Mouse (Mus musculus): ENCODE measurements around the gene Smarcal1.

Gene Smarcal1

GRCm38 (mm10) chr1:72582947-72583731, at the start of gene Smarcal1:
Gene Smarcal1, plus strand, starts transcription at chr1:72583251.
- peak; percentile 89 for DNase-seq

- DNase-seq = no peak
Observed at GRCm38 (mm10) chr1:72533439-72533838, 49.6 kb upstream of the Smarcal1 start.

- peak; percentile 8 for DNase-seq
Observed at GRCm38 (mm10) chr1:72535725-72536571, 47.1 kb upstream of the Smarcal1 start.

- peak; percentile 83 for DNase-seq
Observed at GRCm38 (mm10) chr1:72536611-72537351, 46.3 kb upstream of the Smarcal1 start, which contains the start of gene March4. Gene March4, minus strand, starts transcription at chr1:72536930.

GRCm38 (mm10) chr1:72538266-72538665, 44.8 kb upstream of the Smarcal1 start:
- DNase-seq = no peak

DNA sequence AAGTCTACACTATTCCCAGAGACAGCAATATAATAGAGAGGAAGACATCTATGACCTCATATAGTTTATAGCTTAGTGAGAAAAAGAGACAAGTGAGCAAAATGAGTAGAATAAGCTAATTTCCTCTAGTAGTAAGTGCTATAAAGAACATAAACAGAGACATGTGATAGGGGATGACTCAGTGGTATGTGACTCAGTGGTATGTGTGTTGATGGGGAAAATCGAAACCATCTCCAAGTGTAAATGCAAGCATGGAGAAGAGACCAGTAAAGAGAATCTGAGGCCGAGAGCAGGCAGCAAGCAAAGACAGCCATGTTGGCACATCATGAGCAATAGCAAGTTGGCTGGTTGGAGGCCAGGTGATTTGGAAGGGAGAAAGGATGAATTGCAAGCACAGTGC, 32.7 kb upstream of the Smarcal1 start:
- DNase-seq = no peak

- DNase-seq = no peak
Observed at GRCm38 (mm10) chr1:72556471-72556870, 26.6 kb upstream of the Smarcal1 start.

DNA sequence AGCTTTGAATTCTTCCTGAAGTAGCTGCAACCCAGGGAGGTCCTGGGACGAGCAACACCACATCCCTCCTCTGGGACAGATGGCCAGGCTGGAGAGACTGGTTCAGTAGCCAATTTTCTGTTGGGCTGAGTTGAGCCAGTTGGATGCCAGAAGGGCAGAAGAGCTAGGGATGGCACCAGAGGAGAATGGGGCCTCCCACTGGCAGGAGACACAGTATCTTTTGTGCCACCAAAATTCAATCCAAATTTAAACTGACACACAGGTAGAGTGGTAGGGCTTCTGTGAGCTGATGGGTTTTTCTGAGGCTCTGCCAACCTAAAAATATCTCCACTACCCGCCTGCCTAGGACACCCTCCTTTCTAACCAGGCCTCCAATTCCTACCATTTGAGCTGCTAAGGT, 24.4 kb upstream of the Smarcal1 start:
- no peak for DNase-seq

- DNase-seq = no peak
Observed at GRCm38 (mm10) chr1:72564334-72564962, 18.6 kb upstream of the Smarcal1 start.

DNA sequence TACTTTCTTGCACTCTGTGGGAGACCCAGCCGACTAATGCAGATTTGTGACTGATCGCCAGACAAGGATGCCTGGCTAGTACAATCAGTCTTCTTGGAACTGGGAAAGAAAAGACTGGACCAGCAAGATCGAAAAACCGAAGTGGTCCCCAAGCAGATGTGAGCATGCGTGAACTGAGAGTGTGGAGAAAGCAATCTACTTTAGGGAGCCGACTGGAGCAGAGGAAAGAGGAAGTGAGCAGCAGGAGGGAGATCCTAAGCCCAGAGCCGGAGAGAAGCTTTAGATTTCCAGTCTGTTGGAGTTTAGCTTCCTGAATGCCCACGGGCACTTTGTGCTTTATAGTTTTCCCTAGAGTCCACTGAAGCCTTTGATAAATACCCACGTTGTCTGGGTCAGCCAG, 16.0 kb upstream of the Smarcal1 start:
- DNase-seq = no peak

- DNase-seq = no peak
Observed at GRCm38 (mm10) chr1:72568725-72569124, 14.3 kb upstream of the Smarcal1 start.

GRCm38 (mm10) chr1:72574047-72574446, 9.0 kb upstream of the Smarcal1 start:
- DNase-seq = no peak

- no peak for DNase-seq
Observed at GRCm38 (mm10) chr1:72574608-72575007, 8.4 kb upstream of the Smarcal1 start.

- no peak for DNase-seq
Observed at GRCm38 (mm10) chr1:72575121-72575520, 7.9 kb upstream of the Smarcal1 start.

DNA sequence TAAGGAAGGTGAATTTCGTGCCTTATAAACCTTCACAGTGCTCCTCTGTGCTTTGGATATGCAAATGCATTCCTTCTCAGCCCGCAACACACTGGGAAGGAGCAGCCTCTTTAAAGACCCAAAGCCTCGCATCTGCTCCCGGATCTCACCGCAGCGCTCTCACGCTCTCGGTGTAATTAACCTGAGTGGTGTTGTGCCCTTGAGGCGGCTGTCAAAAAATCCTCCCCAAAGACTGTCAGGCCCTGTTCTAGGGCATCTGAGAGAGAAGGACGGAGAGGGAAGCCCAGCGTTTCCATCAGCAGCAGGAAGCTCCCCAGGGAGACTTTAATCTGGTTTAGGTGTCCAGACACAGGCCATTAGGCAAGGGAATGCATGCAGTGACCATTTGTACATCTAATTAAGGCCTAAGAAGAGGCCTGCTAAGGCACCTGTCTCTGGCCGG, 5.5 kb upstream of the Smarcal1 start:
- no peak for DNase-seq

DNA sequence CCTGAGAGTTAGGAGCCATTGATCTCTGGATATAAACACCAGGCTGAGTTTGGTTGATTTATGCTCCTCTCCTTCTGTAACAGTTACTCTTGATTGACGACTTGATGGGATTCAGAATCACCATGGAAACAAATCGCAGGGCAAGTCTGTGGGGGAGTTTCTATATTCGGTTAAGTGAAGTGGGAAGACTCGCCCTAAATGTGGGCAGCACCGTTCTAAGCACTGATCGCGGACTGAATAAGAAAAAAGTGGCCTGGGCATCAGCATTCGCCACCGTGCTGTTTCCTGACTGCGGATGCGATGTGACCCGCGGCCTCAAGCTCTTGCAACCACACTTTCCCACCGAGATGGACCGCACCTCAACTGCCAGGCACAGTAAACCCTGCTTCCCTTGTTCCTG, 4.7 kb upstream of the Smarcal1 start:
- DNase-seq = no peak

GRCm38 (mm10) chr1:72578806-72579205, 4.2 kb upstream of the Smarcal1 start:
- DNase-seq = no peak

DNA sequence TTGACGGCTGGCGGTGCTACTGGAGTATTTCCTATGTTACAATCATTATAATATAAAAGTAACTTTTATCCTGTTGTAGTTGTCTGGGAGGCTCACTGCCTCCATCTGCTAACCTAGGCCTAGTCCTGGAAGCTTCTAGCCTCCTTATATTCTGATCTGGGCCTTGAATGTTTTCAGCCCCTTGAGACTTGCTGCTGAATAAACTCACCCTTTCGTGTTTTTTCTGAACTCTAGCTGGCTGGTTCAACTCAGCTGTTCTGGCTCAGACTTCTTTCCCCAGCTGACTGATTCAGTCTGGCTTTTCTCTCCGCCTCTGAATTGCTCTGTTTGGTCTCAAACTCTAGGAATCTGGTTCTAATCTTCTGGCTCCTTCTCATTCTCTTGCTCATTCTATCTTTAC, 855 bp downstream of the Smarcal1 start:
- no peak for DNase-seq

DNA sequence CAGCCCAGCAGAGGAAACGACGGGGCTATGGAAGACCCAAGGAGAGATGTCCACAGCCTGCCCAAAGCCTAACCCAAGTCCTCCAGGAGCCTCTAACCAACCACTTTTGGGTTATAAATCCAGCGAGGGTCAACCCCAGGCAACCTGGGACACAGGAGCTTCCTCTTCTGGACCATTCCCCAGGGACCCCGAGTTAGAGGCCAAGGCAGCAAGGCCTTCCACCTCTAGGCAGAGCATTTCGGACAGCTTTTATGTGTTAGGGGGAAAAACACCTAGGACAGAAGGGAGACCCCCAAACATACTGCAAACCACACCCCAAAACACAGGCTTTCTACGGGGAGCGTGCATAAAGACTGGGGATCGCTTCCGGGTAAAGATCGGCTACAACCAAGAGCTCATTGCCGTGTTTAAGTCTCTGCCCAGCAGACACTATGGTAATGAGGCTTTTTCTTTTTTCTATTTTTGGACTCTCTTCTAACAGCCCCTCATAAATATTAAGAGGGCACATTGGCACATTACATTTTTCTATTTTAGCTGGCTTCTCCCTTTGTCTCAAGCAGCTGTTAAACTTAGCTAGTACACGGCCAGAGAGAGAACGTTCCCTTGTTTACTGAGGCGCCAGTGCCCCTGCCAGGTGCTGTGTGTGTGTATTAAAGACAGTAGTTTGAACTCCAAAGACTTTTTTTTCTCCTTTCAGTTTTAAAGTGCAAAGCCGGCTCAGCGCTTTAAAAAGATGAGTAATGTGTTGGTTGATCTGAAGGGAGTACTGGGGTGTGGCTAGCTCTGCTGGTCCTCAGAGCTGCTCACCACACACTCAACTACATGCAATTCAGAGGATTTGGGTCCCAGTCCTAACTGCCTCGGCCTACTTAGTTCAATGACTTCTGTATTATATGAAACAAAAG, 3.2 kb downstream of the Smarcal1 start:
- no peak for DNase-seq

DNA sequence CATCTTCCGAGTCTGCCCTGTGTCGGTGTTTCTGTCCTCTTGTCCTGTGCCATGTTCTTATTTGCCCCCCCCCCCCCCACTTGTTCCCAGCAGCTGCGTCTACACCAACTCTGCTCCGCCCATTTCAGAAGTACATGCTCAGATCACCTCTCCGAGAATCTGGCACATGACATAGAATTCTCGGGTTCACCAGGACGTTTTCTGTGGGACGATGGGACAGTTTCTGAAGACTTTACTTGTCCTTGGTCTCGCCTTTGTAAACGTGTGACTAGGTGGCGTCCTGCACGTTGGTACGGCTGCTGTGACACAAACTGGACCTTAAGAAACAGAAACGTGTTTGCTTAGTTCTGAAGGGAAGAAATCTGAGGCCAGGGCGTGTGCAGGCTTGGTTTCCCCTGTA, 4.5 kb downstream of the Smarcal1 start:
- DNase-seq = no peak

DNA sequence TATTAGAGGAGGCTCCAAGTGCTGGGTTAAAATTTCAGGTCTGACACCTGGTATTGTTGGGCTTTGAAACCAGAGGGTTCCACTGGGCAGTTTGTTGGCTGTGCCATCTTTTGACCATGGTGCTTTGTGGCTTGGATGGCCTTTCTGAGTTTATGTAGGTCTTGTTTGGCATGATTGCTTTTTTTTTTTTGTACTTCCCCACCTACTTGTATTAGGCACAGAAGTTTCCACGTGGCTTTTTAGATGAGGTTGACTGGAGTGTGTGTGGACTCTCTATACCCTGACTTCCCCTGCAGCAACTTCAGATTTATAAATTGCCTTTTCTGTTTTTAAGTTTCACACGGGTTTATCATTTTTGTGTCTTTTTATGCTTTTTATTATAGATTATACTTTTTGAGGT, 5.7 kb downstream of the Smarcal1 start:
- DNase-seq = no peak

GRCm38 (mm10) chr1:72590636-72591035, 7.6 kb downstream of the Smarcal1 start:
- DNase-seq = no peak
